Mouse (Mus musculus): Measurements from ENCODE around the gene Eme2.

Eme2 gene

GRCm38 (mm10) chr17:24896241-24896992 is 1.5 kb upstream of the Eme2 start, which contains the start of gene Nme3:
TSS of gene Nme3 (plus strand) at chr17:24896500.
- DNase-seq = peak; percentile 61 to 75

DNA sequence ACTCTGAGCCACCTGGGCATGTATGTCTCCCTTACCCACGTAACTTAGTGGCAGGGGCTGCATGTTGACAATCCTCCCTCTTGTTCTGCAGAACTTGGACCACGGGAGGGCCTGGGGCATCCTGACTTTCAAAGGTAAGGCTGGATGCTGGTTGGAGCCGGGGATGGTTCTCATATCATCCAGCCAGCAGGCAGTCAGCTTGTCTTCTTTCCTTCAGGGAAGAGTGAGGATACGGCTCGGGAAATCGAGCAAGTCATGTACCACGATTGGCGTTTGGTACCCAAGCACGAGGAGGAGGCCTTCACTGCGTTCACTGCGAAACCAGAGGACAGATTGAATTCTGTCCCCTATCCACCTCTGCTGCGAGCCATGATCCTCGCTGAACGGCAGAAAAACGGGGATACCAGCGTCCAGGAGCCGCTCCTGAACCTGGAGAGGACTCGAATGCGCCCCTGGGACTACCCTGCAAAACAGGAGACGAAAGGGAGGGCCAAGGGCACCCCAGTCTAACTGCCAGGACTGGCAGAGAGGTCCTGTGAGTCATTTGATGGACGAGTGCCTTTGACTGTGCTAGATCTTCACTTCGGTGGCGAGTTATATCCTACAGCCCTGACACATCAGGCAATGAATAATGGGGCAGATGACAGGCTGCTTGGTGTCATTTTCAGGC is 819 bp upstream of the Eme2 start:
- no peak for DNase-seq

- no peak for DNase-seq
These were observed 559 bp downstream of the Eme2 start for GRCm38 (mm10) chr17:24894061-24894994.

DNA sequence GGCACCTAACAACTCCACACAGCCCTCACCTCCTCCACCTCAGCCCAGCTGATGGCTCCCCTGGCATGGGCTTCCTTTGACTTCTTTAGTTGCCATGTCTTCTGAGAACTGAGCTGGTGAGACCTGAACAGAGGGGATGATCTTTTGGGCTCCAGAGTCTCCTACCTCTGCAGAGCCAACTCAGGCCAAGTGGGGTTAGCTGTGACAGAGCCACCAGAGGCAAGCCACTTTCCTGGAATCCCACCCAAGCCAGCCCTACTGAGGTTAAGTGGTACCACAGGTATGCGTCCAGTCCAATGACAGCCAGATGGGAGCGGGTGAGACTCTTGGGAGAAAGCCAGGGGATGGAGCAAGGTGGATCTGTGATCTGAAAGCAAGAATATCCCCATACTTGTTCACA is 1.6 kb downstream of the Eme2 start:
- no peak for DNase-seq

- DNase-seq = no peak
These were observed 2.1 kb downstream of the Eme2 start for GRCm38 (mm10) chr17:24892785-24893184.

- no peak for DNase-seq
These were observed 3.6 kb downstream of the Eme2 start for GRCm38 (mm10) chr17:24891321-24891720.

DNA sequence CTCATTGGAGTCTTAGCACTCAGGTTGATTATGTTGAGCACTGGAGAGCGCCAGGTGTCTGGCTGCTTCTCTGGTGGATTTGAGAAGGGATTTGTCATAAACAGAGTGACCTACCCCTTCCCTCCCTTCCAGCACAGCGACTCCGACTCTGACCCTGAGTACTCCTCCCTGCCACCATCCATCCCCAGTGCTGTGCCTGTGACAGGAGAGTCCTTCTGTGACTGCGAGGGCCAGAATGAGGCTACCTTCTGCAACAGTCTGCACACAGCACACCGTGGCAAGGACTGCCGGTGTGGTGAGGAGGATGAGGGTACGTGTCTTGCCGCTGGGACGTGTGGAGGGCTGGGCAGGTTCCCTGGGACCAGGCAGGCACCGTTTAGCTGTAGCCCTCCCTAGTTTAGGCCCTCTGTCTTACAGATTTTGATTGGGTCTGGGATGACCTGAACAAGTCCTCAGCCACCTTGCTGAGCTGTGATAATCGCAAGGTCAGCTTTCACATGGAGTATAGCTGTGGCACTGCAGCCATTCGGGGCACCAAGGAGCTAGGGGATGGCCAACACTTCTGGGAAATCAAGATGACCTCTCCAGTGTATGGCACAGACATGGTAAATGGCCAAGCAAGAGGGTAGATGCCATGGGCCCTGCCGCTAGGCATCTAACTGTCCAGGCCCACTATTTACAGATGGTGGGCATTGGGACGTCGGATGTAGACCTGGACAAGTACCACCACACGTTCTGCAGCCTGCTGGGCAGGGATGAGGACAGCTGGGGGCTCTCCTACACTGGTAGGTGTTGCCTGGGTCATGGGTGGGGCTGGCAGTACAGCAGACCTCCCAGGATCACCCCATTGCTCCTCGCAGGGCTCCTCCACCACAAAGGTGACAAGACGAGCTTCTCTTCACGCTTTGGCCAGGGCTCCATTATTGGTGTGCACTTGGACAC is 4.5 kb downstream of the Eme2 start:
- no peak for DNase-seq

GRCm38 (mm10) chr17:24888862-24889261 is 6.0 kb downstream of the Eme2 start:
- no peak for DNase-seq

DNA sequence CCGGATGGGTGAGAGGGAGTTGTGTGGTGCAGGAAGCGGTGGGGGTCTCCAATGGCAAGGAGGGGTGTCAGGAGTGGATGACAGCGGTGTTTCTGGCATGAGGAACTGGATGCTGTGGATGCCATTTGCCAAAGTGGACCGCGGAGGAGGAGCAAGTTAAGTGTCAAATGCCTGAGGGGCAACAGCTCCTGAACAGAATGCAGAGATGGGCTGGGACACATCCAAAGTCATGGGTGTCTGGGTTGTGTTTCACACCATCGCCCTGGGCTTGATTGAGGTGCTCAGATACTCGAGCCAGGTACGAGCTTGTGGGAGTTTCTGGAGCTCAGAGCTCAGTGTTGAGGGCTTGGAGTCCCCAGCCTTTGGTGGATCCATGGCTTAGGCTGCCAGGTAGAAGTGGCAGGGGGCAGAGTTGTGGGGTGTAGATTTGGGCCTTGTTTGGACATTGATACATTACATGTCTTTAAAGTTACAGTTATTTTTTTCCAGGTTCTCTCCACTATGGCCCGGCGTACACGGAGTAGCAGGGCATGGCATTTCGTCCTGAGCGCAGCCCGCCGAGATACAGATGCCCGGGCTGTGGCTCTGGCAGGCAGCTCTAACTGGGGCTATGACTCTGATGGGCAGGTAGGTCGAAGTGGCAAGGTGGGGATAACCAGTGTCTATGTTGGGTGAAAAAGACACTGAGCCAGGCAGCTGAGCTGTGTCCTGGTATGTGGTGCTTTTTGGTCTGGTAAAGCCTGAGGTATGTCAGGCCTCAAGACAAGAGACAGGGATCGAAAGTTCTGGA is 7.4 kb downstream of the Eme2 start:
- DNase-seq = no peak

- DNase-seq = no peak
These were observed 8.0 kb downstream of the Eme2 start for GRCm38 (mm10) chr17:24886932-24887271.

- DNase-seq = peak; percentile 95
These were observed 8.6 kb downstream of the Eme2 start, which contains the start of the genes Nubp2 and Spsb3 for GRCm38 (mm10) chr17:24886134-24886931. TSS of gene Nubp2 (minus strand) at chr17:24886349. TSS of gene Spsb3 (plus strand) at chr17:24886643.

DNA sequence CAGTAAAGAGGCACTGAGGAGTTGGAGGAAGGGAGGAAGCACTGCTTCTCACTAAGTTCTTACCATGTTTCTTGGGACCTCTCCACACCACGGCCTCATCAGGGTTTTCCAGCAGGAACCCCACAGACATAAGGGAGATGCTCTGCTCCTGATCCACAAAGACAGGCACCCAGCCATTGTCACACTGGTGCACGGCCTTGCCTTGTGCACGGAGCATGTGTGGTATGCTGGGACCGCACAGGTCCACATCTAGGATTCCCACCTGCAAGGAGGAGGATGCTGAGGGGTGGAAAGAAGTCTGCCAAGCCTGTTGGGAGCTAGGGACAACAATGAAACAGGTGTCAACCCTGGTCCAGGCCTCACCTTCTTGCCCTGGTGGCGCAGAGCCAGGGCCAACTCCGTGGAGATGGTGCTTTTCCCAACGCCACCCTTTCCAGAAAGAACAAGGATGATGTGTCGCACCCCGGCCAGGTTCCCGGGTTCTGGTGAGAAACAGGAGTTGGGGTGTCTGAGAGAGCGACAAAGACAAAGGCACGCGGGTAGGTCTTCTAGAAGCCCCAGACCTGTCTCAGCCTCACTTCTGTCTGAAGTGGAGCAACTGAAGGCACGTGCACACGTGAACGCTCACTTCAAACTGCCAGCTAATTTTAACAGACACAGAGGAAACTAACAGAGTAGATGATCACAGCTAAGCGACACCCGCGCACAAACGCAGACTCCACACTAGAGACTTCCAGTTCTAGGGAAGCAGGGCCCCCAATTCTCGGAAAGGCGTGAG is 9.3 kb downstream of the Eme2 start:
- DNase-seq = no peak

GRCm38 (mm10) chr17:24884391-24884790 is 10.5 kb downstream of the Eme2 start:
- no peak for DNase-seq

DNA sequence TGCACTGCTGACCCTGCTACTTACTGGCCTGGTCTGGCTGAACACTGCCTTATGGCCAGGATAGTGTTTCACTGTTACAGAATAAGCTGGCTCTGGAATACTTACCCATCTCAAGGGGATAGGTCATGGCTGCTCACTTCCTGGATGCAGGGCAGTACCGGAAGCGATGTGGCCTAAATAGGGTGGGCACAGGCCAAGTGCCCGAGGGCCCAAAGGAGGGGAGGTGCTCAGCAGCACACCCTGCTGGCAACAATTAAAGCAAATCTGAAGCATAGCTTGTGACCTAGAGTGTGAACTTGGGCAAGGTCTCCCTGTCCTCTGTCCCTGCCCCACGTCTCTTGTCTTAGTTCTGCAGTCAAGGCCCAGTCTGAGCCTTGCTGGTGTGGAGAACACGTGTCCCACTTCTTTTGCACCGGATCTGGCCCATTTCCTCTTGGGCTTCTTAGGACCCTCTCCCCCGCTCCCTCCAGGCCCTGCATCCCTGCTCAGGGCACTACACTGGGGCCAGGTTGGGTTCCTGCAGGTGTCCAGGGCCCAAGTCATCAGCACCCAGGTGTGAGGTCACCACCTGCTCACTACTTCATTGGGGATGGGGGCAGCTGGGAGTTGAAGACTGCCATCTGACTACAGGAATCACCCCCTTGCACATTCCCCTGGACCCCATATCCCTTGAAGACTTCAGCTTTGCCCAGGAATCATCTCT is 13.0 kb downstream of the Eme2 start:
- peak in 1 of 2 experiments; percentile 47 for DNase-seq

DNA sequence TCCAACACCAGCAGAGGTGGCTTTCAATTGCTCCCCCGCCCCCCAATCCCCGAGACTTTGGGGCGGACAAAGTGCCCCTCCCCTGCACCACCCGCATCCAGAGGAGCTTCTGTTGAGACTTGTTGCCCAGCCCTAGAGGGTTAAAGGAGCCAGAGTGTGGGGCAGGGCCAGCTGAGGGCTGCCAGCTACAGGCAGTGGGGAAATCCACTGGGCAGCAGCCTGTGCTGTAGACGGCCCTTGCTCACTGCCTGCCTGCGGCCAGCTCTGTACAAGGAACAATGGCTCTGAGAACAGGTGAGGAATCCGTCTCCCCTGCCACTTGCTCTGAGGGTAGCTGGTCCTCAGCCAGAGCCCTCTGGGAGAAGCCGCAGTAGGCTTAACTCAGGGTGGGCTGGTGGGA is 16.4 kb downstream of the Eme2 start:
- DNase-seq = no peak

- no peak for DNase-seq
These were observed 16.8 kb downstream of the Eme2 start for GRCm38 (mm10) chr17:24878117-24878397.

GRCm38 (mm10) chr17:24877336-24878116 is 17.4 kb downstream of the Eme2 start:
- DNase-seq = no peak

DNA sequence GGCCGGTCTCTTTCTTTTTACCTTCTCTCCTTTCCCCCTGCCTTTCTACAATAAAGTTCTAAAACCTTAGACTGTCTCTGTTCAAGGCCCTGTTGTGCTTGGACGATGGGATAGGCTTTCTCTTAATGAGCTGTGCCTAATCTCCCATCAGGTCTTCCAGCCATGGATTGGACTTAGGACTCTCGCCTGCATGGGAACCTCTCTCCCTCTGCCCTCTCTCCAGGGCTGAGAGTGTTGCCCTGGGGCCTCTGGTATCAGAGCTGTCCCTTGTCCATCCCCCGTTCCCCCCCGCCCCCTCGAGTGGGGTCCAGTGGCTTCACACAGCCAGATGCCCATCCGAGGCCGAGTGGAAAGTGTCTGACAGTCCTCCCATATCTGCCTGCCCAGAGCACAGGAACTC is 19.9 kb downstream of the Eme2 start:
- no peak for DNase-seq

Data from spleen, adult 18-20 months (tissue).